Mouse (Mus musculus) heart, postnatal 14 days (tissue): ENCODE data around the gene Olfr591. TPM values are rescaled to one million over a fixed set of nuclear protein-coding genes. Genes with fewer than 3 reads are reported as not detected.
"Not testable (repeated sequence)": the region's sequence is repeated elsewhere in the genome, so short reads cannot be mapped to it uniquely, and the experiment has no call there.

ENCODE experiments used
- DNase-seq, 2 experiments: peaks; one replicate each; pipeline ENCODE4 v3.0.0; 2021 to 2022
- intact Hi-C: fragments of 180-260 bp; cut with DNase I; formaldehyde crosslinking; loops from one replicate; pipeline ENCODE4 v1.15.1; 2025
- long read RNA-seq, 2 experiments: library from polyadenylated mRNA; stranded (forward); transcript quantifications; one replicate each; pipeline ENCODE4 v2.0.0; 2021
- total RNA-seq, 2 experiments: library from RNA; stranded (reverse); gene quantifications; 2 replicates each; pipeline ENCODE4 v1.2.3; 2021

Gene Olfr591
- not detected for total RNA-seq
- long read RNA-seq, experiment 1: 0 reads
- long read RNA-seq, experiment 2: 0 reads

- DNase-seq: no peak
- intact Hi-C loops: no loop called here
These were observed at the start of gene Olfr591 for GRCm38 (mm10) chr7:103178240-103178639. Olfr591 (minus strand) TSS chr7:103178340.

- no peak for DNase-seq
- intact Hi-C loops: no loop called here
These were observed 38.6 kb upstream of the Olfr591 start, which contains the start of gene Olfr594 for GRCm38 (mm10) chr7:103216696-103217095. Olfr594 (plus strand) TSS chr7:103216996.

- DNase-seq, intact Hi-C loops: not testable (repeated sequence)
These were observed 33.9 kb upstream of the Olfr591 start for GRCm38 (mm10) chr7:103212050-103212449.

GRCm38 (mm10) chr7:103211562-103211961, 33.4 kb upstream of the Olfr591 start, which contains the start of gene Olfr593:
Olfr593 (plus strand) TSS chr7:103211862.
- intact Hi-C loops: no loop called here
- no peak for DNase-seq

- intact Hi-C loops, DNase-seq: not testable (repeated sequence)
These were observed 6.4 kb upstream of the Olfr591 start, which contains the start of gene Olfr592 for GRCm38 (mm10) chr7:103184503-103184902. Olfr592 (plus strand) TSS chr7:103184803.

GRCm38 (mm10) chr7:103169697-103170096, 8.4 kb downstream of the Olfr591 start:
- intact Hi-C loops: no loop called here

GRCm38 (mm10) chr7:103156256-103156655, 21.9 kb downstream of the Olfr591 start, which contains the start of gene Olfr589:
Olfr589 (minus strand) TSS chr7:103156356.
- DNase-seq: no peak
- intact Hi-C loops: no loop called here

More at GRCm38 (mm10) chr7:103169697-103170096, 8.4 kb downstream of the Olfr591 start:
- DNase-seq: no peak

- DNase-seq: no peak
- intact Hi-C loops: no loop called here
These were observed 37.6 kb downstream of the Olfr591 start, which contains the start of gene Olfr588-ps1 for GRCm38 (mm10) chr7:103140579-103140978. Olfr588-ps1 (plus strand) TSS chr7:103140879.

- intact Hi-C loops: no loop called here
- no peak for DNase-seq
These were observed 52.6 kb downstream of the Olfr591 start, which contains the start of gene Olfr586 for GRCm38 (mm10) chr7:103125538-103125937. Olfr586 (minus strand) TSS chr7:103125638.

GRCm38 (mm10) chr7:103119406-103119805, 58.7 kb downstream of the Olfr591 start:
- intact Hi-C loops: no loop called here
- DNase-seq: no peak

Other genes starting within 250 kb of the Olfr591 start
- gene Olfr573-ps1, start 235.8 kb downstream of the Olfr591 start, total RNA-seq: not detected
- not detected for gene Olfr574, start 229.9 kb downstream of the Olfr591 start, total RNA-seq
- gene Olfr575, start 219.6 kb downstream of the Olfr591 start, total RNA-seq: not detected
- not detected for gene Olfr576, start 215.7 kb downstream of the Olfr591 start, total RNA-seq
- gene Olfr577, start 202.4 kb downstream of the Olfr591 start, total RNA-seq: not detected
- gene Olfr578, start 189.0 kb downstream of the Olfr591 start, total RNA-seq: not detected
- gene Olfr582, start 140.3 kb downstream of the Olfr591 start, total RNA-seq: not detected
- not detected for gene Olfr583, start 127.0 kb downstream of the Olfr591 start, total RNA-seq
- gene Olfr584, start 96.5 kb downstream of the Olfr591 start, total RNA-seq: not detected
- not detected for gene Olfr585, start 80.6 kb downstream of the Olfr591 start, total RNA-seq
- gene Olfr586, start 52.7 kb downstream of the Olfr591 start, total RNA-seq: not detected
- not detected for gene Olfr588-ps1, start 37.5 kb downstream of the Olfr591 start, total RNA-seq
- not detected for gene Olfr589, start 22.0 kb downstream of the Olfr591 start, total RNA-seq
- gene Olfr592, start 6.5 kb upstream of the Olfr591 start, total RNA-seq: not detected
- not detected for gene Olfr593, start 33.5 kb upstream of the Olfr591 start, total RNA-seq
- not detected for gene Olfr594, start 38.7 kb upstream of the Olfr591 start, total RNA-seq
- gene Usp17ld, start 74.2 kb upstream of the Olfr591 start, total RNA-seq: not detected
- not detected for gene Olfr596, start 127.3 kb upstream of the Olfr591 start, total RNA-seq
- gene Olfr597, start 138.0 kb upstream of the Olfr591 start, total RNA-seq: not detected
- not detected for gene Olfr598, start 145.2 kb upstream of the Olfr591 start, total RNA-seq
- gene Olfr599, start 157.6 kb upstream of the Olfr591 start, total RNA-seq: not detected
- not detected for gene Olfr600, start 171.3 kb upstream of the Olfr591 start, total RNA-seq
- not detected for gene Olfr601, start 184.3 kb upstream of the Olfr591 start, total RNA-seq
- gene Olfr603, start 207.8 kb upstream of the Olfr591 start, total RNA-seq: not detected
- not detected for gene Usp17lc, start 236.7 kb upstream of the Olfr591 start, total RNA-seq